Mouse (Mus musculus) embryonic facial prominence, embryonic 10.5 days (tissue): ENCODE data around the gene Gm49342. TPM values are rescaled to one million over a fixed set of nuclear protein-coding genes. Genes with fewer than 3 reads are reported as not detected.

ENCODE experiments used
- DNase-seq: peaks from one replicate; pipeline ENCODE4 v3.0.0-alpha.2; 2017; ENCODE audit warnings: low spot score
- H3K27ac ChIP-seq: fragments of 300-500 bp; sonication (generic); replicated peaks from 2 replicates; pipeline ENCODE4 v1.5.1; 2016; ENCODE audit warnings: mild to moderate bottlenecking
- H3K27me3 ChIP-seq: fragments of 300-500 bp; sonication (generic); replicated peaks from 2 replicates; pipeline ENCODE4 v1.6.1; 2016; ENCODE audit warnings: low read depth, mild to moderate bottlenecking; ENCODE audit not compliant: poor library complexity, severe bottlenecking
- H3K36me3 ChIP-seq: fragments of 300-500 bp; sonication (generic); replicated peaks from 2 replicates; pipeline ENCODE4 v1.6.1; 2016; ENCODE audit warnings: mild to moderate bottlenecking, moderate library complexity
- H3K4me1 ChIP-seq: fragments of 300-500 bp; sonication (generic); 2 replicates; pipeline ENCODE4 v1.6.1; 2016
- H3K4me3 ChIP-seq: fragments of 300-500 bp; sonication (generic); 2 replicates; pipeline ENCODE4 v1.5.1; 2016; ENCODE audit warnings: mild to moderate bottlenecking, moderate library complexity
- H3K9me3 ChIP-seq: fragments of 300-500 bp; sonication (generic); 2 replicates; pipeline ENCODE4 v1.6.1; 2016; ENCODE audit warnings: mild to moderate bottlenecking
- WGBS: fragments of 180-500 bp; shearing (Covaris S2); methylation state at CpG from one replicate; pipeline ENCODE4 v1.1.7; 2016; 5-methylcytosine and 5-hydroxymethylcytosine counted together
- polyA plus RNA-seq: library from polyadenylated mRNA; unstranded; fragments of >200 nt; fragmentation: Nextera tagmentation; extraction: Ambion mirVana; gene quantifications from 2 replicates; pipeline ENCODE4 v1.2.1, GENCODE M21; 2016

Gm49342 gene
- polyA plus RNA-seq, 1 experiment from 2014 or later = not detected

DNA sequence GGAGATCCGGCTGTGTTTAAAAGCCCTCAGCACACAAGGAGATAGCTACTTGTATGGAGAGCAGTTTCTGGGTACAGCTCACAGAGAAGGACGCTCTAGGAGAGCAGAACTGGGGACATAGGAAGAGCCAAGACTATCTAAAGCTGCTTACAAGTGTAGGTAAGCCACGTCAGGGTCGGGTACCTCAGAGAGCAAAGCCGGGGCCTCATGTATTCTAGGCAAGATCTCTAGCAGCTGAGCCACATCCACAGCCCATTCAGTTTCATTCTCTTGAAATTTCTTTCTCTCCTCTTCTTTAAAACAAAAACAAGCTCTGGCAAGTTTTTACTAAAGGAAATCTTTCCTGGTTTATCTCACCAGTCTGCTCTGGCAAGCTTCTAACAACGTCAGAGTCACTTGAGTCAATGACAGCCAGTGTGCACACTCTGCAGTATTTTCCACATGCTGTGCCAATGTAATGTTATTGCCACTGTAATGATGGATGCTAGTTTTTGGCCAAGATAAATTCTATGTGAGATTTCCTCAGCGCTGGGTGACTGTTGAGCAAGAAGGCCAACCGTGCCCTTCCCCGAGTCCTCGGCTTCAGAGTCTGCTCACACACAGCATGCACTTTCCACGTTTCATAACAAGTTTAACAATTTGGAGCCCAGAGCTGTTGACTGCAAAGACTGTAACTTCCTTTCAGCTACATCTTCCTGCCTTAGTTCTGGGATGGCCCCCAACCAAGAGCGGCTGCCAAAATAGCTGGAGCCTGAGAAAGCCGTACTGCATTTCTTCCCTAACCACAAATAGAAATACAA, 63.8 kb downstream of the Gm49342 start:
- Histone ChIP-seq H3K36me3 (no peaks in the 10 kb centered on the region), H3K4me3 (no peak overlapping the region), H3K9me3 (no peaks in the 10 kb centered on the region), H3K27ac (no peak overlapping the region), H3K27me3 (no peaks in the 10 kb centered on the region), H3K4me1 (0 out of 2 replicates have a peak, but pooled peaks cover 8% of the 10 kb centered on the region)
- DNase-seq = no peak
- WGBS = 86% methylated on average over 13 of the region's 13 CpGs

DNA sequence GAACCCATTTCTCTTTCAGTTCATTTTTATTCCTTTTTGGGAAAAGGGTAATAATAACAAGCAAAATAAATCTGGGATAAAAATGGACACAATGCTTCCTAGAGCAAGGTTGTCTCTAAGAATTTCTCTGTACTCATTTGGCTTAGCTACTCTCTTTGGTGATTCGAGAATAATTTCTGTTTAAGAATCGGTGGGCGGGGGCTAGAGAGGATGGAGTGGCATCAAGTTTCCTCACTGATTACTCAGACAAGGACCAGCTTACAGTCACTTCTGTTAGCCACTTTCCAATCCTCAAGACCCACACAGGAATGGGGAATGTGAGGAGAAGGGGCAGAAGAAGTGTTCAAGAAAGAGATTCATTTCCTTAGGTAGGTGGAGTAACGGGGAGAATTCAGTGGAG, 64.5 kb downstream of the Gm49342 start:
- no peaks in the 10 kb centered on the region for H3K36me3 ChIP-seq
- no peak overlapping the region for H3K4me3 ChIP-seq
- H3K9me3 ChIP-seq = no peaks in the 10 kb centered on the region
- WGBS = 82% methylated on average over 4 of the region's 4 CpGs
- no peak overlapping the region for H3K27ac ChIP-seq
- no peak for DNase-seq
- H3K4me1 ChIP-seq = 0 out of 2 replicates have a peak, but pooled peaks cover 8% of the 10 kb centered on the region
- no peaks in the 10 kb centered on the region for H3K27me3 ChIP-seq

DNA sequence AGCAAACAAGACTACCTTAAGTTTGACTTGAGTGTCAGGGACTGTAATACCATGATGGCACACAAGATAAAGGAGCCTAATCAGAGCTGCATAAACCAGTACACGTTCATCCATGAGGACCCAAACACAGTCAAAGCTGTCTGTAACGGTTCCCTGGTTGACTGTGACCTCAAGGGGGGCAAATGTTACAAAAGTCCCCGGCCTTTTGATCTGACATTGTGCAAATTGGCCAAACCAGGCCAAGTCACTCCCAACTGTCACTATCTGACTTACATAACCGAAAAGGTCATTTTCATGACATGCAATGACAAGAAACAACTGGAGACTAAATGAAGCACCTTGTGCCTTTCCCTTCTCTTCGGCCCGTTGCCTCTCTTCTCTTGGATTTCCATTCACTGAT, 65.3 kb downstream of the Gm49342 start:
- Histone ChIP-seq H3K4me1 (0 out of 2 replicates have a peak, but pooled peaks cover 8% of the 10 kb centered on the region), H3K27me3 (no peaks in the 10 kb centered on the region), H3K27ac (no peak overlapping the region), H3K4me3 (no peak overlapping the region), H3K36me3 (no peaks in the 10 kb centered on the region), H3K9me3 (no peaks in the 10 kb centered on the region)
- no peak for DNase-seq
- WGBS = 86% methylated on average over 6 of the region's 6 CpGs

Other genes starting within 250 kb of the Gm49342 start
- gene Olfr748, start 237.1 kb upstream of the Gm49342 start, polyA plus RNA-seq = not detected in 2 replicates
- not detected in 2 replicates for gene Olfr749, start 199.4 kb upstream of the Gm49342 start, polyA plus RNA-seq
- 104 and 107 TPM in 2 replicates for gene Ttc5, start 159.0 kb upstream of the Gm49342 start, polyA plus RNA-seq
- not detected in 2 replicates for gene Ccnb1ip1, start 136.8 kb upstream of the Gm49342 start, polyA plus RNA-seq
- 68.0 and 68.7 TPM in 2 replicates for gene Parp2, start 136.7 kb upstream of the Gm49342 start, polyA plus RNA-seq
- gene Tep1, start 74.0 kb upstream of the Gm49342 start, polyA plus RNA-seq = 4.0 and 5.5 TPM in 2 replicates
- 0.15 and 0.19 TPM in 2 replicates for gene Klhl33, start 47.0 kb upstream of the Gm49342 start, polyA plus RNA-seq
- gene Osgep, start 19.6 kb upstream of the Gm49342 start, polyA plus RNA-seq = 178 and 185 TPM in 2 replicates
- 548 and 554 TPM in 2 replicates for gene Apex1, start 19.5 kb upstream of the Gm49342 start, polyA plus RNA-seq
- gene Pip4p1, start 13.7 kb upstream of the Gm49342 start, polyA plus RNA-seq = 43.5 and 43.6 TPM in 2 replicates
- gene Pnp, start 13.4 kb upstream of the Gm49342 start, polyA plus RNA-seq = 74.5 and 78.8 TPM in 2 replicates
- gene Pnp2, start 11.5 kb downstream of the Gm49342 start, polyA plus RNA-seq = 0.39 and 0.84 TPM in 2 replicates
- gene Rnase10, start 63.2 kb downstream of the Gm49342 start, polyA plus RNA-seq = not detected in 2 replicates
- not detected in 2 replicates for gene Rnase9, start 97.4 kb downstream of the Gm49342 start, polyA plus RNA-seq
- not detected in 2 replicates for gene Rnase11, start 105.6 kb downstream of the Gm49342 start, polyA plus RNA-seq
- gene Rnase12, start 113.1 kb downstream of the Gm49342 start, polyA plus RNA-seq = not detected in 2 replicates
- not detected in 2 replicates for gene Olfr750, start 129.9 kb downstream of the Gm49342 start, polyA plus RNA-seq
- 8.3 and 9.0 TPM in 2 replicates for gene Rnase4, start 146.6 kb downstream of the Gm49342 start, polyA plus RNA-seq
- 2.3 and 3.5 TPM in 2 replicates for gene Ang, start 146.6 kb downstream of the Gm49342 start, polyA plus RNA-seq
- 0.10 and 0.17 TPM in 2 replicates for gene Eddm3b, start 169.9 kb downstream of the Gm49342 start, polyA plus RNA-seq
- gene Rnase6, start 179.4 kb downstream of the Gm49342 start, polyA plus RNA-seq = not detected in 2 replicates
- gene Rnase1, start 202.3 kb downstream of the Gm49342 start, polyA plus RNA-seq = 0.15 TPM in 1 of 2 replicates, not detected in the other
- gene Rnase2b, start 217.7 kb downstream of the Gm49342 start, polyA plus RNA-seq = not detected in 2 replicates